Mouse (Mus musculus): Measurements from ENCODE around the gene Lrrc7.

GRCm38 (mm10) chr3:158163127-158163526, 398.9 kb downstream of the Lrrc7 start:
- TF ChIP-seq POLR2AphosphoS2 (IDR thresholded peaks at IDR 0.05; ENCODE audit: insufficient read length, low read depth) (no peak), CEBPB (IDR thresholded peaks at IDR 0.05; ENCODE audit: insufficient read depth, poor library complexity, severe bottlenecking) (no peak), POLR2A (IDR thresholded peaks at IDR 0.05; ENCODE audit: insufficient read length, low read depth) (no peak), SRF (IDR thresholded peaks at IDR 0.05; ENCODE audit: control insufficient read depth, insufficient read length, low read depth) (no peak), TCF12 (IDR thresholded peaks at IDR 0.05; ENCODE audit: insufficient read depth, poor library complexity, severe bottlenecking) (no peak), MAX (IDR thresholded peaks at IDR 0.05; ENCODE audit: low read depth) (no peak), MYOG (IDR thresholded peaks at IDR 0.05; ENCODE audit: control insufficient read depth in 1 of 3, insufficient read depth in 1 of 3, insufficient read length in 2 of 3, low read depth in 2 of 3) (no peak)
